Mouse (Mus musculus) spleen, adult 2 months (tissue): ENCODE measurements at regions not wholly inside any gene's neighbourhood (a gene's known extent, or its start where the extent isn't known, plus 50 kb on each side); places are given as distances from the start of the nearest gene placed in this dataset.

Experiments
- DNase-seq, 2 experiments: peaks; one replicate each; pipeline versions ENCODE4 v3.0.0 to v3.0.0-alpha.2; 2012 to 2021; ENCODE audit warnings: low spot score in 2 of 2, low read depth in 1 of 2
- H3K27ac ChIP-seq: fragments of 200-500 bp; 2 replicates; pipeline ENCODE4 v1.5.1; 2012; ENCODE audit warnings: low read length, inconsistent platforms; ENCODE audit not compliant: insufficient read depth
- H3K27me3 ChIP-seq: fragments of 200-500 bp; 2 replicates; pipeline ENCODE4 v1.6.1; 2012; ENCODE audit warnings: mild to moderate bottlenecking, moderate library complexity, low read length, inconsistent platforms; ENCODE audit not compliant: control insufficient read depth, insufficient read depth
- H3K36me3 ChIP-seq: fragments of 200-500 bp; 2 replicates; pipeline ENCODE4 v1.6.1; 2012; ENCODE audit warnings: mild to moderate bottlenecking, low read length, inconsistent platforms; ENCODE audit not compliant: control insufficient read depth, insufficient read depth
- H3K4me1 ChIP-seq: fragments of 200-500 bp; 2 replicates; pipeline ENCODE4 v1.6.1; 2011; ENCODE audit warnings: inconsistent platforms; ENCODE audit not compliant: control insufficient read depth, insufficient read depth, insufficient read length
- H3K4me3 ChIP-seq: fragments of 200-500 bp; 2 replicates; pipeline ENCODE4 v1.5.1; 2011; ENCODE audit warnings: mild to moderate bottlenecking, inconsistent platforms; ENCODE audit not compliant: insufficient read depth, insufficient read length; ENCODE audit errors: extremely low read depth
- CTCF ChIP-seq: fragments of 200-500 bp; IDR thresholded peaks from 2 replicates; pipeline ENCODE4 v1.5.1; 2011; ENCODE audit warnings: mild to moderate bottlenecking, inconsistent platforms; ENCODE audit not compliant: insufficient read depth, insufficient read length, insufficient replicate concordance; ENCODE audit errors: extremely low read depth
- POLR2A ChIP-seq: fragments of 200-500 bp; IDR thresholded peaks from 2 replicates; pipeline ENCODE4 v1.6.1; 2011; ENCODE audit warnings: low read depth, low read length, inconsistent platforms
- WGBS: fragments of 180-500 bp; shearing (Covaris S2); methylation state at CpG from one replicate; pipeline ENCODE4 v1.1.7; 2018; 5-methylcytosine and 5-hydroxymethylcytosine counted together

GRCm38 (mm10) chr1:177335961-177336360, 78.0 kb upstream of the Akt3 start:
- Histone ChIP-seq H3K27ac (no peak overlapping the region), H3K36me3 (no peaks in the 10 kb centered on the region), H3K27me3 (no peaks in the 10 kb centered on the region), H3K4me3 (no peak overlapping the region), H3K4me1 (peaks cover 2% of the 10 kb centered on the region)
- 94% methylated on average over 6 of the region's 6 CpGs for WGBS
- TF ChIP-seq CTCF, result no peak
- TF ChIP-seq POLR2A, result no peak
- no peak for DNase-seq

- H3K27ac ChIP-seq, result no peak overlapping the region
- H3K4me3 ChIP-seq, result no peak overlapping the region
- H3K36me3 ChIP-seq, result no peaks in the 10 kb centered on the region
- 89% methylated on average over 4 of the region's 4 CpGs for WGBS
- 0 out of 2 replicates have a peak, but pooled peaks cover 1% of the 10 kb centered on the region for H3K27me3 ChIP-seq
- peaks cover 12% of the 10 kb centered on the region for H3K4me1 ChIP-seq
- TF ChIP-seq POLR2A, result no peak
- no peak for TF ChIP-seq CTCF
- DNase-seq, result no peak
Observed at GRCm38 (mm10) chr1:177323366-177323765, 65.4 kb upstream of the Akt3 start.

- TF ChIP-seq CTCF, result no peak
- TF ChIP-seq POLR2A, result no peak
Observed at GRCm38 (mm10) chr1:177322745-177323299, 64.8 kb upstream of the Akt3 start.

GRCm38 (mm10) chr1:177322307-177322685, 64.3 kb upstream of the Akt3 start:
- 0 out of 2 replicates have a peak, but pooled peaks cover 1% of the 10 kb centered on the region for H3K27me3 ChIP-seq
- DNase-seq, result no peak
- no peak for TF ChIP-seq POLR2A
- TF ChIP-seq CTCF, result no peak
- WGBS, result 41% methylated on average over 6 of the region's 6 CpGs
- peaks cover 12% of the 10 kb centered on the region for H3K4me1 ChIP-seq
- H3K36me3 ChIP-seq, result no peaks in the 10 kb centered on the region
- no peak overlapping the region for H3K27ac ChIP-seq
- peak overlapping the region; percentile 57; the same call in 1 of the 2 replicates for H3K4me3 ChIP-seq

More at GRCm38 (mm10) chr1:177322745-177323299, 64.8 kb upstream of the Akt3 start:
- WGBS, result 5% methylated on average over 40 of the region's 40 CpGs
- Histone ChIP-seq H3K36me3 (no peaks in the 10 kb centered on the region), H3K4me3 (peak overlapping the region; percentile 57), H3K27ac (no peak overlapping the region), H3K4me1 (peaks cover 12% of the 10 kb centered on the region), H3K27me3 (0 out of 2 replicates have a peak, but pooled peaks cover 1% of the 10 kb centered on the region)
- DNase-seq, result no peak

GRCm38 (mm10) chr1:177321655-177322306, 63.8 kb upstream of the Akt3 start:
- 0 out of 2 replicates have a peak, but pooled peaks cover 1% of the 10 kb centered on the region for H3K27me3 ChIP-seq
- WGBS, result 51% methylated on average over 5 of the region's 5 CpGs
- TF ChIP-seq POLR2A (no peak), CTCF (no peak)
- peaks cover 12% of the 10 kb centered on the region for H3K4me1 ChIP-seq
- H3K4me3 ChIP-seq, result no peak overlapping the region
- DNase-seq, result peak; percentile 31
- no peaks in the 10 kb centered on the region for H3K36me3 ChIP-seq
- H3K27ac ChIP-seq, result no peak overlapping the region

- no peaks in the 10 kb centered on the region for H3K27me3 ChIP-seq
- no peak for TF ChIP-seq POLR2A
- WGBS, result 20% methylated on average over 5 of the region's 5 CpGs
- no peaks in the 10 kb centered on the region for H3K36me3 ChIP-seq
- H3K4me3 ChIP-seq, result no peak overlapping the region
- no peaks in the 10 kb centered on the region for H3K4me1 ChIP-seq
- no peak for DNase-seq
- H3K27ac ChIP-seq, result no peak overlapping the region
Observed at GRCm38 (mm10) chr1:177308213-177308872, 50.3 kb upstream of the Akt3 start.
